Mouse (Mus musculus) spleen, adult 2 months (tissue): ENCODE data around the gene Bbs9. TPM values are rescaled to one million over a fixed set of nuclear protein-coding genes. Genes with fewer than 3 reads are reported as not detected.

ENCODE experiments used
- DNase-seq, 2 experiments: peaks; one replicate each; pipeline versions ENCODE4 v3.0.0 to v3.0.0-alpha.2; 2012 to 2021; ENCODE audit warnings: low spot score in 2 of 2, low read depth in 1 of 2
- H3K27ac ChIP-seq: fragments of 200-500 bp; 2 replicates; pipeline ENCODE4 v1.5.1; 2012; ENCODE audit warnings: low read length, inconsistent platforms; ENCODE audit not compliant: insufficient read depth
- H3K27me3 ChIP-seq: fragments of 200-500 bp; 2 replicates; pipeline ENCODE4 v1.6.1; 2012; ENCODE audit warnings: mild to moderate bottlenecking, moderate library complexity, low read length, inconsistent platforms; ENCODE audit not compliant: control insufficient read depth, insufficient read depth
- H3K36me3 ChIP-seq: fragments of 200-500 bp; 2 replicates; pipeline ENCODE4 v1.6.1; 2012; ENCODE audit warnings: mild to moderate bottlenecking, low read length, inconsistent platforms; ENCODE audit not compliant: control insufficient read depth, insufficient read depth
- H3K4me1 ChIP-seq: fragments of 200-500 bp; 2 replicates; pipeline ENCODE4 v1.6.1; 2011; ENCODE audit warnings: inconsistent platforms; ENCODE audit not compliant: control insufficient read depth, insufficient read depth, insufficient read length
- H3K4me3 ChIP-seq: fragments of 200-500 bp; 2 replicates; pipeline ENCODE4 v1.5.1; 2011; ENCODE audit warnings: mild to moderate bottlenecking, inconsistent platforms; ENCODE audit not compliant: insufficient read depth, insufficient read length; ENCODE audit errors: extremely low read depth
- CTCF ChIP-seq: fragments of 200-500 bp; IDR thresholded peaks from 2 replicates; pipeline ENCODE4 v1.5.1; 2011; ENCODE audit warnings: mild to moderate bottlenecking, inconsistent platforms; ENCODE audit not compliant: insufficient read depth, insufficient read length, insufficient replicate concordance; ENCODE audit errors: extremely low read depth
- POLR2A ChIP-seq: fragments of 200-500 bp; IDR thresholded peaks from 2 replicates; pipeline ENCODE4 v1.6.1; 2011; ENCODE audit warnings: low read depth, low read length, inconsistent platforms
- WGBS: fragments of 180-500 bp; shearing (Covaris S2); methylation state at CpG from one replicate; pipeline ENCODE4 v1.1.7; 2018; 5-methylcytosine and 5-hydroxymethylcytosine counted together
- polyA plus RNA-seq: library from polyadenylated mRNA; depleted of rRNA; stranded (reverse); fragments of >200 nt; gene quantifications from 2 replicates; pipeline ENCODE4 v1.2.3, GENCODE M21; 2012; rRNA removed

The Bbs9 gene
- polyA plus RNA-seq, 1 experiment: 11.5 TPM

GRCm38 (mm10) chr9:22870661-22871060 lies 395.1 kb downstream of the Bbs9 start:
- 96% methylated on average over 3 of the region's 3 CpGs for WGBS
- TF ChIP-seq POLR2A: no peak
- TF ChIP-seq CTCF: no peak
- H3K27me3 ChIP-seq: no peaks in the 10 kb centered on the region
- DNase-seq: no peak
- H3K27ac ChIP-seq: no peak overlapping the region
- no peaks in the 10 kb centered on the region for H3K36me3 ChIP-seq
- H3K4me3 ChIP-seq: no peak overlapping the region
- H3K4me1 ChIP-seq: no peaks in the 10 kb centered on the region

DNA sequence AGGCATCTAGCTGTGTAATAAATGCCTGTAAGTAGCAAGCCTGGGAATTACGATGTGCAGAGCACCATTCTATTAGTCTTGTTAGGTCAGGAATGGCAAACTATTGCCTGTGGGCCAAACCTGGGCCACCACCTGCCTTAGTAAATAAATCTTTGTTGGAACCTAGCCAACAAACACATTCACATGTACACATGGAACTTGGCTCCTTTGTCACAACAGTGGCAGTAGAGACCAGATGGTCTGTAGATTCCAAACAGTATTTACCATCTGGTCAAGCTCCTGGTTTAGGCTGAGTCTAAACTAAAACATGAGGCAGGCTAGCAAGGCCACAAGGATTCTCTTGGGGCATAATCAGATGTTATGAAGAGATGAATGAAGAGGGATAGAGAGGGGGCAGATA lies 399.7 kb downstream of the Bbs9 start:
- H3K4me3 ChIP-seq: no peak overlapping the region
- no peaks in the 10 kb centered on the region for H3K36me3 ChIP-seq
- no peak overlapping the region for H3K27ac ChIP-seq
- DNase-seq: no peak
- no peaks in the 10 kb centered on the region for H3K27me3 ChIP-seq
- H3K4me1 ChIP-seq: no peaks in the 10 kb centered on the region
- TF ChIP-seq CTCF (no peak), POLR2A (no peak)
- 89% methylated on average over 1 of the region's 1 CpGs for WGBS

- Histone ChIP-seq H3K27ac (no peak overlapping the region), H3K4me1 (no peaks in the 10 kb centered on the region), H3K36me3 (no peaks in the 10 kb centered on the region), H3K27me3 (no peaks in the 10 kb centered on the region), H3K4me3 (no peak overlapping the region)
- 90% methylated on average over 3 of the region's 3 CpGs for WGBS
- TF ChIP-seq CTCF: no peak
- no peak for TF ChIP-seq POLR2A
- no peak for DNase-seq
Measured at GRCm38 (mm10) chr9:22879266-22879665, 403.8 kb downstream of the Bbs9 start.

- no peak overlapping the region for H3K27ac ChIP-seq
- H3K36me3 ChIP-seq: no peaks in the 10 kb centered on the region
- no peaks in the 10 kb centered on the region for H3K4me1 ChIP-seq
- TF ChIP-seq CTCF (no peak), POLR2A (no peak)
- H3K4me3 ChIP-seq: no peak overlapping the region
- 74% methylated on average over 4 of the region's 4 CpGs for WGBS
- no peak for DNase-seq
- H3K27me3 ChIP-seq: no peaks in the 10 kb centered on the region
Measured at GRCm38 (mm10) chr9:22886351-22886750, 410.8 kb downstream of the Bbs9 start.

- H3K27ac ChIP-seq: no peak overlapping the region
- no peaks in the 10 kb centered on the region for H3K4me1 ChIP-seq
- no peak overlapping the region for H3K4me3 ChIP-seq
- no peak for DNase-seq
- WGBS: 84% methylated on average over 3 of the region's 3 CpGs
- TF ChIP-seq CTCF (no peak), POLR2A (no peak)
- no peaks in the 10 kb centered on the region for H3K27me3 ChIP-seq
- H3K36me3 ChIP-seq: no peaks in the 10 kb centered on the region
Measured at GRCm38 (mm10) chr9:22905434-22905833, 429.9 kb downstream of the Bbs9 start.

GRCm38 (mm10) chr9:22916808-22917207 lies 441.3 kb downstream of the Bbs9 start:
- H3K27ac ChIP-seq: no peak overlapping the region
- H3K27me3 ChIP-seq: no peaks in the 10 kb centered on the region
- TF ChIP-seq POLR2A (no peak), CTCF (no peak)
- DNase-seq: no peak
- no peaks in the 10 kb centered on the region for H3K4me1 ChIP-seq
- H3K4me3 ChIP-seq: no peak overlapping the region
- H3K36me3 ChIP-seq: no peaks in the 10 kb centered on the region

GRCm38 (mm10) chr9:22935645-22936044 lies 460.1 kb downstream of the Bbs9 start:
- no peak overlapping the region for H3K4me3 ChIP-seq
- no peaks in the 10 kb centered on the region for H3K27me3 ChIP-seq
- no peak for DNase-seq
- no peak overlapping the region for H3K27ac ChIP-seq
- TF ChIP-seq POLR2A: no peak
- TF ChIP-seq CTCF: no peak
- H3K4me1 ChIP-seq: no peaks in the 10 kb centered on the region
- no peaks in the 10 kb centered on the region for H3K36me3 ChIP-seq

Other genes with a start within 250 kb of the Bbs9 start
- gene Zfp599, start 215.8 kb upstream of the Bbs9 start, polyA plus RNA-seq: 0.13 and 0.15 TPM in 2 replicates
- gene Zfp810, start 168.1 kb upstream of the Bbs9 start, polyA plus RNA-seq: 3.7 and 4.0 TPM in 2 replicates
- gene Anln, start 86.5 kb upstream of the Bbs9 start, polyA plus RNA-seq: 1.3 and 1.7 TPM in 2 replicates
- gene 9530077C05Rik, start 64.2 kb upstream of the Bbs9 start, polyA plus RNA-seq: 0.21 and 0.36 TPM in 2 replicates
- gene Gm17545, start 21.4 kb upstream of the Bbs9 start, polyA plus RNA-seq: not detected in 2 replicates
- gene Rp9, start 6.0 kb upstream of the Bbs9 start, polyA plus RNA-seq: 64.8 and 122 TPM in 2 replicates